In the genomic region with DNA sequence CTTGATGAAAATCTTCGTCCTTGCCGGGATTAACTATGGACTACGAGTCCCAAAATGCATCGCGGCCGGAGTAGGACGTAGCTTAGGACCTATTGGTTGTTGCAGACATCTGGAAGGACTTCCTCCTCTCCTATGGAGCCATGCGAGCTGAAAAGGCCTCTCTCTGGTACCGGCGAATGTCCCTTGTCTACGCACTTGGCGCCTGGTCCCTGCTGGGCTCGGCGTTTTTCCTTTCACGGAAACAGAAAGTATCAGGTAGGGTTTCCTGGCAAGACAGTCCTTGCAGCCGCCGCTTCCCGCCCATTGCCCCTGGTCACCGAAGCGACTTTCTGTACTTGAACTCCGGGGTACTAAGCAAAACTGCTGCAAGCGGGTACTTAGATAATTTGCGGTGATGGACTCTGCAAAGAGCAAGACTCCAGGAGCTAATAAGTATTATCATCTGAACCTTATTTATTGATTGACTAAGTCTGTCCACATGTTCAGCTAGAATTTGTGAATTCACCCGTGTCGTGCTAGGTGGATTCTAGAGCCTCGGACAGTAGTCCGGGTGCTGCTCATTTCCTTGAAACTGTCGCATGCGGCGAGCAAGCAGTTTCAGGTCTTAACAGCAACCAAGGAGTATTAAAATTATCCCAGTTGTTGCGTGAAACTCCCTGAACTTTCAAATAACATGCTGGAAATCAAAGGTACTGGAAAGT, we compare ENCODE assay signal across 7 mouse cellular contexts. TPM values are rescaled to one million over a fixed set of nuclear protein-coding genes. Genes with fewer than 3 reads are reported as not detected.
A peak's percentile ranks its signal among the peaks of the same experiment; 100 is the strongest.
DNase-seq lines count a peak whose midpoint lies in the region; ATAC-seq lines count a peak whose summit lies in the region.

A gene (plus strand): TSS at position 104 of the 701 bp plus-strand sequence.

- DNase-seq in adrenal gland, postnatal 14 days, result peak; percentile 86
- DNase-seq in embryonic facial prominence, embryonic 10.5 days (ENCODE audit: low spot score), result peak; percentile 80
- DNase-seq in gonadal fat pad, adult 2 months (ENCODE audit: low read depth), result peak; percentile 27
- DNase-seq in kidney, adult 11 months, result peak; percentile 84
- peak; percentile 75 for DNase-seq in limb, embryonic 10.5 days (ENCODE audit: low spot score)
- DNase-seq in spleen, adult 12 weeks (ENCODE audit: low spot score), result peak; percentile 47

- peak within 1 kb of the TSS; percentile 69 for H3K9ac ChIP-seq in midbrain, embryonic 13.5 days (replicated peaks)

- H3K27ac ChIP-seq in embryonic facial prominence, embryonic 10.5 days (replicated peaks), result peak within 1 kb of the TSS; percentile 83
- peak within 1 kb of the TSS; percentile 83 for H3K27ac ChIP-seq in limb, embryonic 10.5 days
- H3K27ac ChIP-seq in midbrain, embryonic 13.5 days, result no peak within 1 kb of the TSS

- peaks cover 4% of the 10 kb centered on the region; the same call in 1 of the 2 replicates for H3K4me1 ChIP-seq in embryonic facial prominence, embryonic 10.5 days
- peaks cover 6% of the 10 kb centered on the region for H3K4me1 ChIP-seq in limb, embryonic 10.5 days
- H3K4me1 ChIP-seq in midbrain, embryonic 13.5 days (replicated peaks), result peaks cover 5% of the 10 kb centered on the region; the same call in 1 of the 2 replicates

- H3K4me2 ChIP-seq in midbrain, embryonic 13.5 days (replicated peaks), result peak within 1 kb of the TSS; percentile 60

- WGBS in embryonic facial prominence, embryonic 10.5 days, result 2% methylated on average over 31 of the region's 31 CpGs
- 2% methylated on average over 31 of the region's 31 CpGs for WGBS in limb, embryonic 10.5 days
- WGBS in midbrain, embryonic 13.5 days, result 2% methylated on average over 31 of the region's 31 CpGs

- no peaks in the 10 kb centered on the region for H3K27me3 ChIP-seq in embryonic facial prominence, embryonic 10.5 days (replicated peaks; ENCODE audit: low read depth, poor library complexity, severe bottlenecking)
- H3K27me3 ChIP-seq in limb, embryonic 10.5 days (ENCODE audit: low read depth, poor library complexity, severe bottlenecking), result no peaks in the 10 kb centered on the region
- H3K27me3 ChIP-seq in midbrain, embryonic 13.5 days, result no peaks in the 10 kb centered on the region

- H3K4me3 ChIP-seq in embryonic facial prominence, embryonic 10.5 days, result peak within 1 kb of the TSS; percentile 75
- peak within 1 kb of the TSS; percentile 67 for H3K4me3 ChIP-seq in limb, embryonic 10.5 days
- peak within 1 kb of the TSS; percentile 59 for H3K4me3 ChIP-seq in midbrain, embryonic 13.5 days (replicated peaks)

- peaks cover 27% of the 10 kb centered on the region for H3K36me3 ChIP-seq in embryonic facial prominence, embryonic 10.5 days (replicated peaks)
- peaks cover 27% of the 10 kb centered on the region for H3K36me3 ChIP-seq in limb, embryonic 10.5 days
- H3K36me3 ChIP-seq in midbrain, embryonic 13.5 days, result peaks cover 14% of the 10 kb centered on the region

- peak; percentile 98 for ATAC-seq in midbrain, embryonic 13.5 days

- no peaks in the 10 kb centered on the region for H3K9me3 ChIP-seq in embryonic facial prominence, embryonic 10.5 days
- no peaks in the 10 kb centered on the region for H3K9me3 ChIP-seq in limb, embryonic 10.5 days (replicated peaks)
- no peaks in the 10 kb centered on the region for H3K9me3 ChIP-seq in midbrain, embryonic 13.5 days

RNA-seq across cellular contexts. Expression of the gene that starts here (rescaled TPM):
- total RNA-seq in adrenal gland, postnatal 14 days (2021), result 48.2 and 50.9 TPM in 2 replicates
- polyA plus RNA-seq in embryonic facial prominence, embryonic 10.5 days (2016; fragmentation: Nextera tagmentation; extraction: Ambion mirVana), result 30.8 and 34.0 TPM in 2 replicates
- 10.5 and 12.2 TPM in 2 replicates for polyA plus RNA-seq in gonadal fat pad, adult 2 months (2012; rRNA removed)
- polyA plus RNA-seq in limb, embryonic 10.5 days (2016; fragmentation: Nextera tagmentation; extraction: Ambion mirVana), result 24.0 and 30.7 TPM in 2 replicates
- polyA plus RNA-seq in midbrain, embryonic 13.5 days (2015; fragmentation: Nextera tagmentation; extraction: Ambion mirVana), result 54.6 and 64.2 TPM in 2 replicates

Comparison
In these comparisons a context has a peak if more than half of its experiments do, and no peak if none do; other contexts are left out.
1. DNase-seq: peak in every context shown above with its lines; median percentile 86 in adrenal gland, postnatal 14 days; 84 in kidney, adult 11 months; 80 in embryonic facial prominence, embryonic 10.5 days; 75 in limb, embryonic 10.5 days; 47 in spleen, adult 12 weeks; 27 in gonadal fat pad, adult 2 months.